Comparison of ENCODE assay signal across 22 mouse cellular contexts in genomic region chr4:149850045-149850444, GRCm38 (mm10).
A peak's percentile ranks its signal among the peaks of the same experiment; 100 is the strongest.
DNase-seq lines count a peak whose midpoint lies in the region; ATAC-seq lines count a peak whose summit lies in the region.
"Had no signal": no experiment of that assay in that cellular context is flagged by ENCODE, and none has a peak within 500 bp of the region (broad histone marks: within the 10 kb centered on the region; RNA-seq: fewer than 3 reads in every experiment).

No protein-coding gene starts in this region.

- DNase-seq in CD4-positive, CD25-positive, alpha-beta regulatory T cell, adult 2 months (ENCODE audit: low read depth, low spot score) = peak; percentile 62
- DNase-seq in midbrain, embryonic 11.5 days (ENCODE audit: low spot score, missing footprints) = peak; percentile 49
- peak; percentile 43 for DNase-seq in induced T-regulatory cell, adult 2 months (ENCODE audit: low read depth)
- DNase-seq in kidney, postnatal 4 days = no peak
- DNase-seq in cerebellum, adult 8-10 months = no peak
- DNase-seq: adrenal gland, adult 8-10 months; adrenal gland, postnatal 14 days; adrenal gland, postnatal 36 days; B cell, adult 2 months; cerebellum, adult 11-12 months; cerebellum, adult 2 months; cerebellum, adult 9-11 months; cerebellum, postnatal 14 days; cerebellum, postnatal 36 days had no signal

- peaks cover 3% of the 10 kb centered on the region; the same call in 1 of the 2 replicates for H3K4me1 ChIP-seq in midbrain, embryonic 11.5 days (ENCODE audit: control insufficient read depth, insufficient read depth, low read length)
- peaks cover 13% of the 10 kb centered on the region for H3K4me1 ChIP-seq in midbrain, embryonic 13.5 days (replicated peaks)

- no peaks in the 10 kb centered on the region for H3K36me3 ChIP-seq in midbrain, embryonic 11.5 days (ENCODE audit: control insufficient read depth, insufficient read depth, low read length)
- H3K36me3 ChIP-seq in midbrain, embryonic 13.5 days = no peaks in the 10 kb centered on the region
- H3K36me3 ChIP-seq: embryonic facial prominence, embryonic 10.5 days; embryonic facial prominence, embryonic 12.5 days; forebrain, embryonic 15.5 days had no signal

- 84% methylated on average over 7 of the region's 7 CpGs for WGBS in midbrain, embryonic 11.5 days
- WGBS in midbrain, embryonic 13.5 days = 89% methylated on average over 7 of the region's 7 CpGs

- H3K9me3 ChIP-seq in midbrain, embryonic 11.5 days (ENCODE audit: control insufficient read depth, low read length) = no peaks in the 10 kb centered on the region
- no peaks in the 10 kb centered on the region for H3K9me3 ChIP-seq in midbrain, embryonic 13.5 days
- H3K9me3 ChIP-seq: embryonic facial prominence, embryonic 10.5 days; embryonic facial prominence, embryonic 12.5 days; forebrain, embryonic 13.5 days; forebrain, embryonic 15.5 days had no signal

- H3K4me3 ChIP-seq in midbrain, embryonic 11.5 days (ENCODE audit: low read depth, low read length) = no peak overlapping the region
- no peak overlapping the region for H3K4me3 ChIP-seq in midbrain, embryonic 13.5 days (replicated peaks)
- H3K4me3 ChIP-seq: embryonic facial prominence, embryonic 10.5 days; embryonic facial prominence, embryonic 12.5 days; forebrain, embryonic 13.5 days; forebrain, embryonic 15.5 days had no signal

- no peak overlapping the region for H3K4me2 ChIP-seq in midbrain, embryonic 11.5 days
- no peak overlapping the region for H3K4me2 ChIP-seq in midbrain, embryonic 13.5 days (replicated peaks)
- H3K4me2 ChIP-seq: embryonic facial prominence, embryonic 12.5 days; forebrain, embryonic 13.5 days; forebrain, embryonic 15.5 days had no signal

- H3K27ac ChIP-seq in midbrain, embryonic 11.5 days (ENCODE audit: low read depth, low read length) = no peak overlapping the region
- no peak overlapping the region for H3K27ac ChIP-seq in midbrain, embryonic 13.5 days
- H3K27ac ChIP-seq: embryonic facial prominence, embryonic 10.5 days; embryonic facial prominence, embryonic 12.5 days; forebrain, embryonic 13.5 days; forebrain, embryonic 15.5 days had no signal

- no peak for ATAC-seq in CD4-positive, CD25-positive, alpha-beta regulatory T cell, adult 4 months
- no peak for ATAC-seq in midbrain, embryonic 11.5 days (ENCODE audit: low FRiP score)
- no peak for ATAC-seq in midbrain, embryonic 13.5 days
- ATAC-seq: activated CD4-positive, CD25-positive, alpha-beta regulatory T cell, adult 4 months; forebrain, embryonic 13.5 days; forebrain, embryonic 15.5 days; forebrain, postnatal 0 days had no signal

- H3K9ac ChIP-seq in midbrain, embryonic 11.5 days (ENCODE audit: low read length) = no peak overlapping the region
- no peak overlapping the region for H3K9ac ChIP-seq in midbrain, embryonic 13.5 days (replicated peaks)
- H3K9ac ChIP-seq: embryonic facial prominence, embryonic 12.5 days; forebrain, embryonic 13.5 days; forebrain, embryonic 15.5 days; forebrain, postnatal 0 days had no signal

- H3K27me3 ChIP-seq in midbrain, embryonic 11.5 days (ENCODE audit: control insufficient read depth, insufficient read depth, low read length) = no peaks in the 10 kb centered on the region
- H3K27me3 ChIP-seq in midbrain, embryonic 13.5 days = no peaks in the 10 kb centered on the region
- H3K27me3 ChIP-seq: embryonic facial prominence, embryonic 12.5 days; forebrain, embryonic 13.5 days; forebrain, embryonic 15.5 days had no signal

Comparison
In these comparisons a context has a peak if more than half of its experiments do, and no peak if none do; other contexts are left out.
1. DNase-seq: peak in CD4-positive, CD25-positive, alpha-beta regulatory T cell, adult 2 months (single experiment), midbrain, embryonic 11.5 days (single experiment) and induced T-regulatory cell, adult 2 months (single experiment); none in kidney, postnatal 4 days (0 of 2) and cerebellum, adult 8-10 months (single experiment).